ENCODE assay signal across 21 mouse cellular contexts in the genomic region with DNA sequence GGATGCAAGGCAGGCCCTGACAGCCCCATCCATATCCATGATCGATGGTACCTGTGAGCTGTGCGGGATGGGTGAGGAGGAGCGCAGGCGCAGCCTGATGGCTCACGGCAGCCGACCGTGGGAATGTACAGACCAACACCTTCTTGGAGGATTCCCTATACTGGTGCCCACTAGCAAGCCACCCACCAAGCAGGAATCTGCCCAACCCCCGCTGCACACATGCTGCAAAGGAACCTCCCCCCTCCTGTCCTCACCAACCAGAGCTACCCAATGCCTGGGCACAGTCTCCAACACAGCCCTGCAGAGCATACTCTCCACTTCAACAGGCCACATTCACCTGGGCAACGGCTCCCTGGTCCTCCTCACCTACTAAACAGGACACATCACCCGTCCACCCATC.
DNase-seq lines count a peak whose midpoint lies in the region; ATAC-seq lines count a peak whose summit lies in the region.
"Had no signal": no experiment of that assay in that cellular context is flagged by ENCODE, and none has a peak within 500 bp of the region (broad histone marks: within the 10 kb centered on the region; RNA-seq: fewer than 3 reads in every experiment).

No protein-coding gene starts in this region.

- H3K4me3 ChIP-seq in hindbrain, embryonic 10.5 days = no peak overlapping the region
- no peak overlapping the region for H3K4me3 ChIP-seq in hindbrain, embryonic 11.5 days (ENCODE audit: low read depth, low read length)
- H3K4me3 ChIP-seq: forebrain, embryonic 13.5 days; gastrocnemius, adult 2 months; heart, embryonic 10.5 days; heart, embryonic 15.5 days; hindbrain, embryonic 15.5 days had no signal

- WGBS in hindbrain, embryonic 10.5 days = 95% methylated on average over 10 of the region's 10 CpGs
- 93% methylated on average over 10 of the region's 10 CpGs for WGBS in hindbrain, embryonic 11.5 days

- no peak for DNase-seq in hindbrain, embryonic 10.5 days (ENCODE audit: low spot score)
- no peak for DNase-seq in hindbrain, embryonic 11.5 days (ENCODE audit: low spot score)
- DNase-seq in testis, postnatal 10 days (ENCODE audit: low spot score) = peak; percentile 56
- DNase-seq in testis, postnatal 14 days (ENCODE audit: low spot score) = no peak
- DNase-seq in thymus, postnatal 14 days = peak; percentile 73
- no peak for DNase-seq in natural killer cell, adult 2 months (ENCODE audit: low spot score in 2 of 2)
- DNase-seq: adrenal gland, postnatal 14 days; cerebellum, adult 11-12 months; cerebellum, adult 9-10 months; cerebellum, postnatal 25 days; forebrain, postnatal 0 days; gastrocnemius, adult 2 months; heart, adult 18-20 months had no signal

- no peaks in the 10 kb centered on the region for H3K27me3 ChIP-seq in hindbrain, embryonic 10.5 days (ENCODE audit: insufficient read depth, poor library complexity, severe bottlenecking)
- no peaks in the 10 kb centered on the region for H3K27me3 ChIP-seq in hindbrain, embryonic 11.5 days (ENCODE audit: control insufficient read depth, insufficient read depth, low read length)
- H3K27me3 ChIP-seq: CH12.LX; forebrain, embryonic 13.5 days; hindbrain, embryonic 15.5 days; Patski had no signal

- H3K4me2 ChIP-seq in hindbrain, embryonic 11.5 days (replicated peaks; ENCODE audit: low read depth, low read length) = no peak overlapping the region
- H3K4me2 ChIP-seq: forebrain, embryonic 13.5 days; heart, embryonic 15.5 days; hindbrain, embryonic 15.5 days had no signal

- H3K4me1 ChIP-seq in hindbrain, embryonic 10.5 days (replicated peaks) = peaks cover 3% of the 10 kb centered on the region; the same call in 1 of the 2 replicates
- H3K4me1 ChIP-seq in hindbrain, embryonic 11.5 days (replicated peaks; ENCODE audit: control insufficient read depth, insufficient read depth, low read length) = no peaks in the 10 kb centered on the region
- H3K4me1 ChIP-seq: heart, embryonic 15.5 days; hindbrain, embryonic 15.5 days had no signal

- no peak overlapping the region for H3K9ac ChIP-seq in hindbrain, embryonic 11.5 days (ENCODE audit: low read depth, low read length)
- H3K9ac ChIP-seq: forebrain, embryonic 13.5 days; forebrain, postnatal 0 days; heart, embryonic 15.5 days; hindbrain, embryonic 15.5 days had no signal

- peaks cover 75% of the 10 kb centered on the region for H3K36me3 ChIP-seq in hindbrain, embryonic 10.5 days
- H3K36me3 ChIP-seq in hindbrain, embryonic 11.5 days (ENCODE audit: control insufficient read depth, insufficient read depth, low read length) = no peaks in the 10 kb centered on the region
- H3K36me3 ChIP-seq: heart, embryonic 15.5 days; hindbrain, embryonic 15.5 days had no signal

- H3K27ac ChIP-seq in hindbrain, embryonic 10.5 days = 0 out of 2 replicates have a peak overlapping the region, but pooled peaks have one; percentile 5
- no peak overlapping the region for H3K27ac ChIP-seq in hindbrain, embryonic 11.5 days (ENCODE audit: low read depth, low read length)
- H3K27ac ChIP-seq: forebrain, embryonic 13.5 days; gastrocnemius, adult 2 months; heart, embryonic 10.5 days; heart, embryonic 15.5 days; hindbrain, embryonic 15.5 days had no signal

- no peaks in the 10 kb centered on the region for H3K9me3 ChIP-seq in hindbrain, embryonic 10.5 days
- no peaks in the 10 kb centered on the region for H3K9me3 ChIP-seq in hindbrain, embryonic 11.5 days (ENCODE audit: control insufficient read depth, low read length)
- H3K9me3 ChIP-seq: forebrain, embryonic 13.5 days; heart, embryonic 10.5 days; heart, embryonic 15.5 days; hindbrain, embryonic 15.5 days had no signal

- ATAC-seq in hindbrain, embryonic 11.5 days (ENCODE audit: low FRiP score) = no peak
- ATAC-seq: activated CD4-positive, CD25-positive, alpha-beta regulatory T cell, adult 4 months; forebrain, embryonic 13.5 days; inflammation-experienced regulatory T-cells, adult 6 months had no signal

Comparison
In these comparisons a context has a peak if more than half of its experiments do, and no peak if none do; other contexts are left out.
1. DNase-seq: peak in testis, postnatal 10 days (single experiment) and thymus, postnatal 14 days (single experiment); none in hindbrain, embryonic 10.5 days (single experiment), hindbrain, embryonic 11.5 days (single experiment), testis, postnatal 14 days (single experiment) and natural killer cell, adult 2 months (0 of 2).